Mouse (Mus musculus) frontal cortex, postnatal 14 days (tissue): ENCODE data around the gene Zfp235.

Experiments used
- DNase-seq, 2 experiments: peaks; one replicate each; pipeline ENCODE4 v3.0.0; 2022; ENCODE audit warnings: low spot score in 2 of 2

The Zfp235 gene

DNA sequence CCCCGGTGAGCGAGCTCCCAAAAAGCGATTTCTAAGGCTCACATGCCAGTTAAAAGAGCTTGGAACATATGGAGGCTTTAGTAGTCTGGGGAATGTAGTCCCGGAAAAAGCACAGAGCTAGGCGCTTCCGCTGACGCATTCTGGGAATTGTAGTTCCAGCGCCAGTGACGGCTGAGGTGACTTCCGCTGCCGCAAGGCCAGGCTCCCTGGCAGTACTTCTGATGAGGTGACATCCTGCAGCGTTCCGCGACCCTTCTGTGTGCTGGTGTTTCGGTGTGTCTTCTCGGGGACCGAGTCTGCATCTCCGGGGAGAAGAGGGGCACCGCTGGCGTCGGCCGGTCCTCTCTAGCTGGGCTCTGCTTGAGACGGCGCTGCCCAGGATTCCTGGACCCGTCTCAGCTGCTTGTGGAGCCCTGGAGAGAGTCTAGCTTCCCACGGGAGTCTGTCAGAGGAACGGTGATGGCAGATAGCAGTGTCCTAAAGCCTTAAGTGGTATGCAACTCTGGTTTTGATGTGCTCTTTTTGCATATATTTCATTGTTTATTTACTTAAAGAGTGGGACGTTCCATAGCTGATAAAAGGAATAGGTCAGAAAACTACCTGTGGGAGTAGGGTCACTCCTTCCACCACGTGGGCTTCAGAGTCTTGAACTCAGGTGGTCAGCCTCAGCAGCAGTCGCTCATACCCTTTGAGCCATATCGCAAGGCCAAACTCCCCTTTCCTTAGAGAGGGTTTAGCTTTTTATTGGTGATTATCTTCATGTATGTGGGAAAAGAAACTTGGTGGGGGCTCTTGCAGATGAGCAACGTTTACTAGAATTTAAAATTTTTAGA is at the start of gene Zfp235:
TSS of gene Zfp235 (plus strand) at position 174 of the 833 bp plus-strand sequence.
- DNase-seq, result peak; percentile 83 to 85

DNA sequence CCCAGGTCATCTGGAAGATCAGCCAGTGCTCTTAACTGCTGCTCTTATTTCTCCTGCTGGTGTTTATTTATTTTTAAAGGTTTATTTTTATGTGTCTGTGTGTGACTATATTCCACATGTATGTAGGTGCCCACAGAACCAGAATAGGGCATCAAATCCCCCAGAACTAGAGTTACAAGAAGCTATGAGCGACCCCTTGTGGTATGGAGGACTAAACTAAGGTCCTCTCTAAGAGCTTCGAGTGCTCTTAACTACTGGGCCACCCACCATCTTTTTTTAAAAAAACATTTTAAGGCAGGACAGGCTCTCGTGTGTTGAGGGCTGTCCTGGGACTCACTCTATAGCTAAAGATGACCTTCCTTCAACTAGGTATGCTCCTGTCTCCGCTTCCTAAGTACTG is 47.1 kb upstream of the Zfp235 start:
- DNase-seq, result no peak

DNA sequence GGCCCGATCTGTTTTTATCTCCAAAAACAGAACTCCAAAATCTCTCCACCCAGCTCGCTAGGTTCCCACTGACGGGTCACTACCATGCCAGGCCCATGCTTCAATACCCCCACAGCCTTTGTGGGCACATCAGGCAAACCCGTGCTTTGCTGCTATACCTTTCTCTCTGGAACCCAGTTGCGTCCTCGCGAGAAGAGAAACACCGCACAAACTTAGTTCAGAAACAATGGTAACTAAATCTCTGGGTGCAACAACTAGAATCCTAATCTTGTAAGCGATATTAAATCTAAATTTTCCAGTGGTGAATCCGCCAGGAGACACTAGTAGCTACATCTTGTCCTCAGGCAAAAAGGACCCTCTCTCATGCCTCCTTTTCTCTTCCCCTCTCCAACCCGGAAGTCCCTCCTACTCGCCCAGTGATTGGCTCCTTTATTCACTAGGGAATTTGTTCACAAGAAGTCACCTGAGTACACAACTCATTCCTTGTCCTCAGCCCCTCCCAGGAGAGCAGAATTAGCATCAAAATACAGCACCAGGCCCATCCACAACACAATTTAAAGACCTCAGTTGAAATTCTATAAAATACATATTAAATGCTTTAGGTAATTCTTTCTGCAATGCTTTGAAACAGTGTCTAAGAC is 46.4 kb upstream of the Zfp235 start:
- DNase-seq, result no peak

DNA sequence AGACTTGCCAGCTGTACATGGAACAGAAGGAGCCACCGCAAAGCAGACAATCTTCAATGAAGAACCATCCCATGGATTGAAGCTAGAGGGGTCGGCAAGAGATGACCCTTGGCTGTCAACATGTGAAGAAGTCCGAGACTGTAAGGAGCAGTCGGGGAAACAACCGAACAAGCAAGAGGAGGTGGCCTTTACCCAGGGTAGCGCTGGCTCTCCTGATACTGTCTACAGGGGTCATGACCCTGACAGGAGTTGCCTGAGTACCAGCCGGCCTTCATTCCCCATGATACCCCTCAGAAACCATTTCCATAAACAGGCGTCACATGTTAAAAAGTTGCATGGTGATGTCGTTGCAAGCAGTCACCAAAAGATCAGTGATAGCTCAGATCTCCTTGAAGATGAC is 29.6 kb upstream of the Zfp235 start:
- no peak for DNase-seq

DNA sequence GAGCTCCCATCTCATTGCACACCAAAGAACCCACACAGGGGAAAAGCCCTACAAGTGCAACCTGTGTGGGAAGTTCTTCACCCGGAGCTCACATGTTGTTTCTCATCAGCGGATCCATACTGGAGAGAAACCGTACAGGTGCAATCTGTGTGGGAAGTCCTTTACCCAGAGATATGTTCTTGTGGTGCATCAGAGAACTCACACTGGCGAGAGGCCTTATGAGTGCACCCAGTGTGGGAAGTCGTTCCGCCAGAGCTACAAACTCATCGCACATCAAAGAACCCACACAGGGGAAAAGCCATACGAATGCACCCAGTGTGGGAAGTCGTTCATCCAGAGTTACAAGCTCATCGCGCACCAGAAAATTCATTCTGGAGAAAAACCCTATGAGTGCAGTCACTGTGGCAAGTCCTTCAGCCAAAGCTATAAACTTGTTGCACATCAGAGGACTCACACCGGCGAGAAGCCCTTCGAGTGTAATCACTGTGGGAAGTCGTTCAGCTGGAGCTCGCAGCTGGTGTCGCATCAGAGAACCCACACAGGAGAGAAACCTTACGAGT is 28.7 kb upstream of the Zfp235 start:
- no peak for DNase-seq

DNA sequence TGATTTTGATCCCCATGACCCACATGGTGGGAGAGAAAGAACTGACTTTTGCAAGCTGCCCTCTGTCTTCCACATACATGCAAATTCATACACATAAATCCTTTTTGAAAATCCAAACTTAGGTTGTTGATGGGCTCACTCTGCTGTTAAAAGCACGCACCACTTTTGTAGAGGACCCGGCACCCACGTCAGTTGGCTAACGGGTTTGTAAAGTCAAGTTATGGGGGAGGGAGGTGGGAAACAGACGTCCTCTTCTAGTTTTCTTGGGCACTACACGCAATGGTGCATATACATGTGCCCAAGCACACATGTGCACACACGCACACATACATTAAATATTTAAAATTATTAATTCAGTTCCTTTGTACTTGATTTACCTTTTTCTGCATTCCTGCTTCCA is 23.1 kb upstream of the Zfp235 start:
- DNase-seq, result no peak

DNA sequence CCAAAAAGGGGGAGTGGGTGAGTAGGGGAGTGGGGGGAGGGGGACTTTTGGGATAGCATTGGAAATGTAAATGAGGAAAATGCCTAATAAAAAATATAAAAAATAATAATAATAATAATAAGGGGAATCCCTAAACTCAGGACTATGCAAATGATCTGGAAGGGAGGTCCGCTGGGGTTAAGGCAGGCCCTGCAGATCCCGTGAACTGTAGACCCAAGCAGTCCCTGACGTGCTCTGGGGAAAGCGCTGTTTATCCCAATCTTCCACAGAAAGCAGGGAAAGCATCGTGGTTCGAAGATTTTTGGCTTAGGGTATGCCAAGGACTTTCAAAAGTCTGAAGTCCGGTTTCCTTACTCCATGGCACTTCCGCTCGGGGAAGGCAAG is 22.2 kb upstream of the Zfp235 start:
- peak in 1 of 2 experiments; percentile 22 for DNase-seq

DNA sequence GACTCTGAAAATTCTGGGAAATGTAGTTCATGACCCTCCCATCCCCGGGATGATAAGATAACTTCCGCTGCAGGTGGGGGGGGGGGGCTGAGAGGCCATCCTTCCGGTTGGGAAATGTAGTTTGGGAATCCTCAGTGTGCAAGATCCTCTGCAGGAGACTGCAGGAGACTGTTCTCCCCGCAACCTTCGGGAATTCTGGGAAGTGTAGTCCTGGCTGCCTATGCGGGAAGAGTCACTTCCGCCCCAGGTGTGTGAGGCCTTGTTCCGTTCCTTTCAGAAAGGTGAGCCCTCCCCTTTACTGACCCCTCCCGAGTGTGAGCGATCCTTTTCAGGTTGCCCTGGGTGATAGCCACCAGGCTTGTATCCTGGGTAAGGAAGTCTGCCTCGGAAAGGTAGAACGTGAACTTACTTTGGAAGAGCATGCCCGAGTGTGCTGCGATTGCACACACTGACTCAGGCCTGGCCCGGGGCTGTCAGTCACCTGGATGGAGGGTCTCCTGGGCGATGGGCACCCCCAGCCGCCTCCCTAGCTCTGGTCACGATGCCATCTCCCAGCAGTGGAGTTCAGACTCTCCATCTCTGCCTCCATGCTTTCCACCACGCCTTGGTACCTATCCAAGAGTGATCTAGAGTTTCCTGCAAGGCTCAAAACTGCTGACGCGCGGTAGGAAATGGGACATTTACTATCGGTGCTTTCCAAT is 21.7 kb upstream of the Zfp235 start, which contains the start of gene Zfp112:
TSS of gene Zfp112 (plus strand) at position 159 of the 701 bp plus-strand sequence.
- peak; percentile 66 to 76 for DNase-seq

DNA sequence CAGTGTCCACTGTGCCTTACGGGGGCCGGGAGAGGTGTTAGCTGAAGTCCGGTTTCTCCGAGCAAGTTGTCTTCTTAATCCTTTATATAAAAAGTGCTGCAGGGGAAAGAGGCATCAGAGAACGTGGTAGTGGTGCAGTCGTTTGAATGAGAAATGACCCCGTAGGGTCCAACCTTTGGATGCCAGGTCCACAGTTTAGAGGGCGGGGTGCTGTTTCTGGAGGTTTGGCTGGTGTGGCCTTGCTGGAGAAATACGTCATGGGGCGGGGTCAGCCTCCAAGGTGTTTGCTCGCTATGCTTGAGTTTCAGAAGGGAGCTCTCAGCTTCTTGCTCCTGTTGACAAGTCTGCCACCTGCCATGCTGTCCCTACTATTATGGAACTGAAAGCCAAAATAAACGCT is 21.0 kb upstream of the Zfp235 start:
- no peak for DNase-seq

DNA sequence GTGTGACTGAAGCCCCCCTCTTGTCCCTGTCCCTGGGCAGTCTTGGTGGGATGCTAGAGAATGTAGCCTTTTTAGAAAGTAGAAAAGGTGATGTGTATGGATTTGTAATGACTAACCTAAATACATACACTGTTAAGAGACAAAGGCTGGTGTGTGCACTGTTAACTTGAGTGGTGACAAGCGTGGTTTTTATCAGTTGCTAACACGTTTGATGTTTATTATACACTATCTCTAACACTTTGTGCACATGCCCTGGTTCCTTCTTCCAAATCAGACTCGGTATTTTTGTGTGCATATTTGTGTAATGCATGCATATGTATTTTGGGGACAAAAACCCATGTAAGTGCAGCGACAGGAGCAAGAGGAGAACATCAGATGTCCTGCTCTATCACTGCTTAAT is 17.3 kb upstream of the Zfp235 start:
- DNase-seq, result no peak

DNA sequence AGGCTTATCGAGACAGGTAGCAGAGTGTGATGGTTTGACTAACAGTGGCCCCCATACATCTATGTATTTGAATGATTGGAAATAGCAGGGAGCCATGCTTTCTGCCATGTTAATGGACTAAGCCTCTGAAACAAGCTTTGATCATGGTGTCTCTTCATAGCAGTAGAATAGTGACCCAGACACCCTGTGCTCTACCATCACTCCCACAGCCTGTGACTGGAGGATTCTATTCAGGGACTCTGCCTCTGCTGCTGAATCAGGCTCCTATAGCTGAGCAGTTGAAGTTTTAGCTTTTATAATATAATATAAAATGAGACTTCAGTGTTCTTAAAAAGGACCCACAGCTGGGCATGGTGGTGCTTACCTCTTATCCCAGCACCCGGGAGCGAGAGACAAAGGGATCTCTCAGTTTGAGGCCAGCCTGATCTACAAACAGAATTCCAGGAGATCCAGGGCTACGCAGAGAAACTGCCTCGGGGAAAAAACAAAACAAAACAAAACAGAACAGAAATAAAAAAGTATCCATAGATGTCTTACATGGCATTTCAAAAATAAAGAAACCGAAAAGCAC is 459 bp upstream of the Zfp235 start:
- no peak for DNase-seq

DNA sequence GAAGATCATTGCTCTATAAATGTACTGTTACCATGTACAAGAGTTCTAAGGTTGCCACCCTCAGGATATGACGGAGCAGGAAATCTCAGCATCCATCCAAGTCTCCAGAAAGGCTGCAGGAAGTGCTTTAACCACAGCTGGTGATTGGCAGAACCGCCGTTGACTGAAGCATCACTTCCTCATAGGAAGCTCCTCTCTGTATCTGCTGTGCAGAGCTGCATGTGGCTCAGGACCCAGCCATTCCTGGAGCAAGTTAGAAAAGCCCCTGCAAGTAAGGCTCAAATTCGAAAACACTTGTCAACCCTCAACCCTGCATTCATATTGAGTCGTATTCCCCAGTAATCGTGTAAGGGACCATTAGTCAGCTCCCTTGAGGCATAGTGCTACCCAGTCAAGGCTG is 8.6 kb downstream of the Zfp235 start:
- no peak for DNase-seq

DNA sequence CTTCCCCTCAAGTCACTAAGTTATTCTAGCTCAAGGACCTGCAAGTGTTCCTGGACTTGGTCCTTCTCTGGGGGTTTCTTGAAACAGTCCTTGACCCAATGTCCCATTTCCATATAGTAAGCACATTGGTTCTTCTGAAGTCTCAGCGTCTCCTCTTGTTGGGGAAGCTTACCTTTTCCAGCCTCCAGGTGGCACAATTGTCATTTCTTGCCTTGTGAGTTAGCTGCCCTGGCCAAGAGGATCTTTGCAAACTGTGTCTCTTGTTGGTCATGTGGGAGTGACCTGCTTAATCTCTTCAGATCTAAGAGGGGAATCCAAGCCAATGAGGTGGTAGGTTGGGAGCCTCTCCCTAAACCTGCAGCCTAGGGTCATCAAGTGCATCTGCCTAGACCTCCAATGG is 19.3 kb downstream of the Zfp235 start:
- no peak for DNase-seq

DNA sequence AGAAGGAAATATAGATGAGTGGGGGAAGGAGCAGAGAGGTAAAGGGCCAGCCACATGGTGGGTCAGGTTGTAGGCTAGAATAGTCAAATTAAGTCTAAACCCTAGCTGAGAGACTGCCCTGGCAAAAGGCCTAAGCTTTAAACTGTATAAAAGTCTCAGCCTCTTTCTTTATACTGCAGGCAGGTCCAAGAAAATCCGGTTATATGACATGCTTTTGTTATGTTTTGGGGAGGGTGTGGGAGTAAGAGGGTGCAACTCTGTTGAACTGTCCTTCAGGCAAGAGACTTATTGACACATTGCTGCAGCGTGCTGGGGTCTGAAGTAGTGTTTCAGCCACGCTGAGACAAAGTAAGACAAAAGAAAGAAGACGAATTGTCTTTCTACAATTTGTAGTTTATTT is 38.2 kb downstream of the Zfp235 start:
- no peak for DNase-seq

DNA sequence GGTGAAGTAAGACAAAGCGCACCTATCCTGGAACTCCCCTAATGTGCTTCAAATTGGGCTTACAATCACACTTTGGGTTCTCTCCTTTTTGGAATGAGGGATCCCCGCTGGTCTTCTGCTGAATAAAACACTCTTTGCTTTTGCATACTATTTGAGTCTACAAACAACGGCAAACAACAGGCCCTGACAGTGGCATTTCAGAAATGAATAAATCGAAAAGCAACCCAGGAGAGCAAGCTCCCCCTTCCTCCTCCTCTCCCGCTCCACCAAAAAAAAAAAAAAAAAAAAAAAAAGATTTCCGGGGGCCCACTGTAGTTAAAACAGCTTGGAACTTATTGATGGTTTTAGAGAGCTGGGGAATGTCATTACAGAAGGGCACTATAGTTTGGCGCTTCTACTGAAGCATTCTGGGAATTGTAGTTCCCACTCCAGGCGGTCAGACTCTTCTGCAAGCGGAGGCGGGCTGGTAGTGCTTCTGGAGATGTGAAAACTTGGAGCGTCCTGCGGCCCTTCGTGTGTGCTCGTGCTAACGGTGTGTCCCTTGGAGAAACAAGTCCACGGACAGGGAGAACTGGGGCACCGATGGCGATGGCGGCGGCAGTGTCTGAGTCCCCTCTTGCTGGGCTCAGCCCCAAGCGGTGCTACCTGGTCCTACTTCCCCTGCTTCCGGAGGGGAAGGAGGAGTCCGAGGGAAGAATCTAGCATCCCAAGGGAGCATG is 40.8 kb downstream of the Zfp235 start, which contains the start of gene Zfp114:
TSS of gene Zfp114 (plus strand) at position 443 of the 719 bp plus-strand sequence.
- DNase-seq, result peak; percentile 72 to 73

DNA sequence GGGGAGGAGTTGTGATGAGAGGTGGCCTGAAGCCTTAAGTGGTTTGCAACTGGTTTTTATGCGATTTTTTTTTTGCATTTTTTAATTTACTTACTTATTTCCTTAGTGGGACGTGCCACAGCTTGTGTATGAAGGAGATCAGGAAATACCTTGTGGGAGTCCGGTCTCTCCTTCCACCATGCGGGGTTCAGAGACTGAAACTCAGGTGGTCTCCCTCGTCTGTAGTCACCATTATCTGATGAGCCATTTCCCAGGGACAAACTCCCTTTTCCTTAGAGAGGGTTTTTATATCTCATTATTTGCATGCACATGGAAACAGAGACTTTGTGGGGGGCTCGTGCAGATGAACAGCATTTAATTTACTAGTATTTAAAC is 41.4 kb downstream of the Zfp235 start:
- DNase-seq, result no peak

DNA sequence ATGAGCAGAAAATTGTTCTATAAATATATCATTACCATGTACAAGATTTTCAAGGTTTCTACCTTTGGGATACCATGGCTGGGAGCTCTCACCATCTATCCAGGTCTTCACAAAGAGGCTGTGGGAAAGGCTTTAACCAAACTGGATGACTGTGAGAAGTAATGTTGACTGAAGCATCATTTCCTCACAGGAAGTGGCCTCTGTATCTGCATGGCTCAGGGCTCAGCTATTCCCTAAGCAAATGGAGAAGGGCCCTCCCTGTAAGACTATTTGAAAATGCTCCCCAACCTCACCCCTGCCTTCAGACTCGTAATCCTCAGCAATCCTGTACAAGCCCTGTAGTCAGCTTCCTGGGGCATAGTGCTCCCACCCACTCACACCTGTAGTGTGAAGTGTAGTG is 53.6 kb downstream of the Zfp235 start:
- DNase-seq, result no peak

DNA sequence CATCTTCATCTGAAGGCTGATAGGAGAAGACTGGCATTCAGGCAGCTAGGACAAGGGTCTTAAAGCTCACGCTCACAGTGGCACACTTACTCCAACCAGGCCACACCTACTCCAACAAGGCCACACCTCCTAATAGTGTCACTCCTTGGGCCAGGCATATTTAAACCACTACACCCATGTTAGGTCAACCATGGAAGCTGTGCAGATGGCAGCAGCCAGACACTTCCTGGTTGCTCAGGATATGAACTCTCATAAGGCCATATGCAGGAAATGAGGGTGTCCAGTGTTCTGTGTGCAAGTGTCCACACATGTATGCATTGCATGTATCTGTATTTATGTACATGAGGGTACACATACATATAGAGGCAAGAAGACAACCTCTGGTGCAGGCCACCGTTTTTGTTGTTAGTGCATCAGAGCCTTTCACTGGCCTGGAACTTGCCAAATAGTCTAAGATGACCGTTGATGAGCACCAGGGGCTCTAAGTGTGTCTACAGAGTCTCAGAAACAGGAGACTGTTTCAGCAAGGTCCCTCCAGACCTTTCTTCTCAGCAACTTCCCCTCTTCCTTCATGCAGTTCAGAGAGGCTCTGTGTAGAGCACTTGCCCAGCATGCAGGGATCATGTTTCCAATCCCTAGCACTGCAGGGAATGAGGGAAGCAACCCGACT is 55.1 kb downstream of the Zfp235 start:
- no peak for DNase-seq

DNA sequence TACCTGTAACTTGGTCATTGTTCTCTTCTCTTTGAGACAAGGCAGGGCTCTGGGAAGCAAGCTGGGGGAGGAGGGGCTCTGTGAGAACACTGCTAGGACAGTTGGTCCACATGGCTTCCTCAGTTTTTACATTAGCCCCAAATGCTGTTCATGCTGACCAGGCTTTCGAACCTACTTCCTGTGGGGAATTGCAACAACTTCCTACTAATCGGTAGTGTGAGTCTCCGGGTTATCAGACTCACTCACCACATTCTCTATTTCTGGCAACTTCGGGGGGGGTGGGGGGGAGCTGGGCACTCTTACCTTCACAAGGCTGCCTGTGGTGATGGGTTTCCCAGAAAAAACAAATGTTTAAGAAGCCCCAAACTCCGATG is 55.6 kb downstream of the Zfp235 start:
- no peak for DNase-seq

DNA sequence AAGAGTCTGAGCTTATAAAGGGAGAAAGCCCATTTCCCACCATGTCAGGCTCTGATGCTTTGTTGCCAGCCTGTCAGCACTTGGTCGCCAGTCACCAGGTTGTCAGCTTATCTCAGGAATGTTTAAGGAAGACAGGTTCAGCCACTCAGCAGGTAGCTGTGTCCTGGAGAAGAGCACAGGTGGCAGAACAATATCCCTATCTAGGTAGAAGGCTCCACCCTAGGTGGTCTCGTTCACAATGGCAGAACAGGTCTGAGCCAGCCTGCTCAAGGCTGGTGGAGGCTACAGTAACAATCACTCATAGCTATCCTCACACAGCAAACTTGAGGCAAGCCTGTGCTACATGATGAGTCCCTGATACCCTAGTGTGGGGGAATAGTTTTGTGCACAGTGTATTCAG is 57.4 kb downstream of the Zfp235 start:
- no peak for DNase-seq
